Mouse (Mus musculus) forebrain, embryonic 13.5 days (tissue): ENCODE measurements around the gene Hcls1. TPM values are rescaled to one million over a fixed set of nuclear protein-coding genes. Genes with fewer than 3 reads are reported as not detected.

Experiments used
- ATAC-seq: fragments of 200-750 bp; cut with Nextera tagmentation; 2 replicates; pipeline ENCODE4 v1.8.0; 2017
- H3K27ac ChIP-seq: fragments of 300-500 bp; sonication (generic); 2 replicates; pipeline ENCODE4 v1.5.1; 2015; ENCODE audit warnings: inconsistent platforms, mild to moderate bottlenecking, moderate library complexity
- H3K27me3 ChIP-seq: fragments of 300-500 bp; sonication (generic); 2 replicates; pipeline ENCODE4 v1.6.1; 2015; ENCODE audit warnings: mild to moderate bottlenecking, inconsistent platforms
- H3K36me3 ChIP-seq: fragments of 300-500 bp; sonication (generic); 2 replicates; pipeline ENCODE4 v1.6.1; 2015; ENCODE audit warnings: mild to moderate bottlenecking, inconsistent platforms; ENCODE audit not compliant: poor library complexity, severe bottlenecking
- H3K4me1 ChIP-seq: fragments of 300-500 bp; sonication (generic); 2 replicates; pipeline ENCODE4 v1.6.1; 2015; ENCODE audit warnings: inconsistent platforms
- H3K4me2 ChIP-seq: fragments of 300-500 bp; sonication (generic); 2 replicates; pipeline ENCODE4 v1.6.1; 2015; ENCODE audit warnings: inconsistent platforms, mild to moderate bottlenecking, moderate library complexity
- H3K4me3 ChIP-seq: fragments of 300-500 bp; sonication (generic); 2 replicates; pipeline ENCODE4 v1.5.1; 2015; ENCODE audit warnings: mild to moderate bottlenecking, inconsistent platforms
- H3K9ac ChIP-seq: fragments of 300-500 bp; sonication (generic); 2 replicates; pipeline ENCODE4 v1.6.1; 2015; ENCODE audit warnings: mild to moderate bottlenecking, inconsistent platforms
- H3K9me3 ChIP-seq: fragments of 300-500 bp; sonication (generic); replicated peaks from 2 replicates; pipeline ENCODE4 v1.6.1; 2016; ENCODE audit warnings: inconsistent platforms
- WGBS: fragments of 180-500 bp; shearing (Covaris S2); methylation state at CpG from one replicate; pipeline ENCODE4 v1.1.7; 2015; 5-methylcytosine and 5-hydroxymethylcytosine counted together
- polyA plus RNA-seq: library from polyadenylated mRNA; unstranded; fragments of >200 nt; fragmentation: Nextera tagmentation; extraction: Ambion mirVana; gene quantifications from 2 replicates; pipeline ENCODE4 v1.2.1, GENCODE M21; 2015

The Hcls1 gene
- polyA plus RNA-seq, 1 experiment from 2014 or later, result 1.5 TPM

- WGBS, result 92% methylated on average over 6 of the region's 6 CpGs
- H3K36me3 ChIP-seq, result peaks cover 56% of the 10 kb centered on the region
Observed at GRCm38 (mm10) chr16:36932546-36932945, 2.2 kb upstream of the Hcls1 start.

GRCm38 (mm10) chr16:36934131-36934840, 497 bp upstream of the Hcls1 start:
- Histone ChIP-seq H3K4me2 (no peak overlapping the region), H3K4me1 (no peaks in the 10 kb centered on the region), H3K4me3 (no peak overlapping the region), H3K9me3 (no peaks in the 10 kb centered on the region), H3K27ac (no peak overlapping the region), H3K36me3 (peaks cover 39% of the 10 kb centered on the region), H3K9ac (no peak overlapping the region), H3K27me3 (no peaks in the 10 kb centered on the region)
- no peak for ATAC-seq
- 75% methylated on average over 6 of the region's 6 CpGs for WGBS

More at GRCm38 (mm10) chr16:36932546-36932945, 2.2 kb upstream of the Hcls1 start:
- no peak overlapping the region for H3K4me3 ChIP-seq
- no peak for ATAC-seq
- H3K9me3 ChIP-seq, result no peaks in the 10 kb centered on the region
- no peak overlapping the region for H3K9ac ChIP-seq
- no peaks in the 10 kb centered on the region for H3K27me3 ChIP-seq
- no peak overlapping the region for H3K4me2 ChIP-seq
- no peak overlapping the region for H3K27ac ChIP-seq
- no peaks in the 10 kb centered on the region for H3K4me1 ChIP-seq

DNA sequence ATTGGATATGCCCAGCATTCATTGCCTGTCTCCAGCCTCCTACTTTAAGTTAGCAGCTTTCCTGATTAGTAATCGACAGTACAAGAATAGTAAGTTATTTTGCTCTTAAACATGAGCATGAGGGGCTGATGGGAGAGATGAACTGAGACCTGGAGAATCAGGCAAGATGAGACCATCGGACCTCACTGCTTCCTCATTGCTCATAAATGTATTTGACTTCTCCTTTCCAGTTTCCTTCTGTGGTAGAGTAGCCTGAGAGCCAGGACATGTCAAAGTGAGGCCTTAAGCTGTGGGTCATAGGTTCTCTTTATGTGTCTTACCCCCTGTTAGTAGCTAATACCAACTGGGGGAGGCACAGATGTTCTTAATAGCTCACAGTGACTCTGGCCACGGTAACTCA, 1.0 kb downstream of the Hcls1 start:
- 95% methylated on average over 3 of the region's 3 CpGs for WGBS

DNA sequence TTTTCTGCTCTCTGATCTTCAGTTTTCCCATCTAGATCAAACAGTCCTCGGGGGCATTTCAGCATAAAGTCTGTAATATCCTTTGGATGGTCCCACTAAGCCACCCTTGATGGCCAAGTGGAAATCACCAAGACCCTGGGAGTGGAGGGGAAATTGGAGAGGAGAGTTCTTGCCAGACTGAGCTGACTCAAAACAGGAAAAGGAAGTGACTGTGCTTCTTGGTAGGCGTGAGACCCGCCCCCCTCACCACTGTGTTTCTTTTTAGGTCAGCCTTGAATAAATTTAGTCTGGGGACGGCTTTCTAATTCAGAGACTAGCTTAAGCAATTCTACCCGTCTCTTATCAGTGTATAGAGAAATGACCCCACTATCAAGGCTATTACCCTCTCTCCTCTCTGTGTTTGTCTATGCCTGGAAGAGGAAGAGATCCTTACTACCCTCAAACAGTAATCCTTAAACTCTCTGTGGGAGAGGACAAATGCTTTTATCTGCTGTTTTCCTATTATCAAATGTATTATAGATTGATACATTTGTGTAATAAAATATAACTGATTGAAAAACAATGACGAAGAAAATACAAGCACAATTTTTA, 6.4 kb downstream of the Hcls1 start:
- Histone ChIP-seq H3K27ac (no peak overlapping the region), H3K9me3 (no peaks in the 10 kb centered on the region), H3K9ac (no peak overlapping the region), H3K4me2 (no peak overlapping the region), H3K36me3 (no peaks in the 10 kb centered on the region), H3K27me3 (no peaks in the 10 kb centered on the region), H3K4me1 (peaks cover 6% of the 10 kb centered on the region; the same call in 1 of the 2 replicates), H3K4me3 (no peak overlapping the region)
- no peak for ATAC-seq
- WGBS, result 87% methylated on average over 6 of the region's 6 CpGs

More for the DNA sequence above, 1.0 kb downstream of the Hcls1 start:
- H3K9me3 ChIP-seq, result no peaks in the 10 kb centered on the region
- H3K27ac ChIP-seq, result no peak overlapping the region
- no peak overlapping the region for H3K4me2 ChIP-seq
- ATAC-seq, result no peak
- peaks cover 25% of the 10 kb centered on the region for H3K36me3 ChIP-seq
- H3K4me3 ChIP-seq, result no peak overlapping the region
- H3K4me1 ChIP-seq, result no peaks in the 10 kb centered on the region
- H3K9ac ChIP-seq, result no peak overlapping the region
- H3K27me3 ChIP-seq, result no peaks in the 10 kb centered on the region

GRCm38 (mm10) chr16:36941895-36942294, 7.1 kb downstream of the Hcls1 start:
- no peak for ATAC-seq
- Histone ChIP-seq H3K9ac (no peak overlapping the region), H3K4me1 (peaks cover 6% of the 10 kb centered on the region; the same call in 1 of the 2 replicates), H3K4me2 (no peak overlapping the region), H3K9me3 (no peaks in the 10 kb centered on the region), H3K36me3 (no peaks in the 10 kb centered on the region), H3K27ac (no peak overlapping the region), H3K4me3 (no peak overlapping the region), H3K27me3 (no peaks in the 10 kb centered on the region)
- WGBS, result 46% methylated on average over 4 of the region's 4 CpGs

GRCm38 (mm10) chr16:36943591-36943990, 8.8 kb downstream of the Hcls1 start:
- no peaks in the 10 kb centered on the region for H3K36me3 ChIP-seq
- ATAC-seq, result no peak
- H3K27me3 ChIP-seq, result no peaks in the 10 kb centered on the region
- H3K4me3 ChIP-seq, result no peak overlapping the region
- H3K9ac ChIP-seq, result no peak overlapping the region
- H3K4me2 ChIP-seq, result no peak overlapping the region
- H3K27ac ChIP-seq, result no peak overlapping the region
- H3K9me3 ChIP-seq, result no peaks in the 10 kb centered on the region
- 89% methylated on average over 3 of the region's 3 CpGs for WGBS
- peaks cover 6% of the 10 kb centered on the region; the same call in 1 of the 2 replicates for H3K4me1 ChIP-seq

DNA sequence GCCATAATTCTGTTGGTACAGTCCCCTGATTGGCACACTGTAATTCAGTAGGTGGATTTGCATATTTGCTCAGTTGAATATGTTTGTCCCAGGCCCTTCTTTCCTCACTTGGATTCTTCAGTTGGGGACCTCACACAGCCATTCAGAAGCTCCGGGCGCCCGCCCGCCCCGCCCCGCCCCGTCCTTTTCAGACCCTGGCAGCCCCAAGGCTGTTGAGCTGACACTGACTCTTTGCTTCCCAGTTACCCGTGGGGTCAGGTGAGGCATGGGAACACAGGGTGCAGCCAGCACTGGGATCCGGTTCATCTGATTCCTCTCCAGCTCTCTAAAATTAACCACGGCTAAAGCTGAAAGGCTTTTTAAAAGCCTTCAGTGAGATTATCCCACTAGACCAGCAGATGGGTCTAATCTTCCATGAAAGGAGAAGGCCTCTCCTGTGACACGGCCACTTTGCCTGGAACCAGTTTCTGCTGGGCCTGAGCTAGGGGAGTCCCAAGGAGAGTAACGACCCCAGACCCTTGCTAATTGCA, 10.2 kb downstream of the Hcls1 start:
- Histone ChIP-seq H3K9ac (no peak overlapping the region), H3K36me3 (no peaks in the 10 kb centered on the region), H3K9me3 (no peaks in the 10 kb centered on the region), H3K4me1 (peaks cover 6% of the 10 kb centered on the region; the same call in 1 of the 2 replicates), H3K27ac (no peak overlapping the region), H3K27me3 (no peaks in the 10 kb centered on the region), H3K4me2 (peak overlapping the region; percentile 25), H3K4me3 (no peak overlapping the region)
- 12% methylated on average over 12 of the region's 12 CpGs for WGBS
- peak; percentile 57; the same call in 1 of the 2 replicates for ATAC-seq

GRCm38 (mm10) chr16:36946459-36947159, 11.8 kb downstream of the Hcls1 start:
- H3K36me3 ChIP-seq, result no peaks in the 10 kb centered on the region
- H3K27me3 ChIP-seq, result no peaks in the 10 kb centered on the region
- H3K4me1 ChIP-seq, result peaks cover 6% of the 10 kb centered on the region; the same call in 1 of the 2 replicates
- ATAC-seq, result no peak
- H3K27ac ChIP-seq, result no peak overlapping the region
- no peak overlapping the region for H3K9ac ChIP-seq
- H3K4me2 ChIP-seq, result no peak overlapping the region
- H3K4me3 ChIP-seq, result no peak overlapping the region
- WGBS, result 88% methylated on average over 8 of the region's 8 CpGs
- H3K9me3 ChIP-seq, result no peaks in the 10 kb centered on the region

DNA sequence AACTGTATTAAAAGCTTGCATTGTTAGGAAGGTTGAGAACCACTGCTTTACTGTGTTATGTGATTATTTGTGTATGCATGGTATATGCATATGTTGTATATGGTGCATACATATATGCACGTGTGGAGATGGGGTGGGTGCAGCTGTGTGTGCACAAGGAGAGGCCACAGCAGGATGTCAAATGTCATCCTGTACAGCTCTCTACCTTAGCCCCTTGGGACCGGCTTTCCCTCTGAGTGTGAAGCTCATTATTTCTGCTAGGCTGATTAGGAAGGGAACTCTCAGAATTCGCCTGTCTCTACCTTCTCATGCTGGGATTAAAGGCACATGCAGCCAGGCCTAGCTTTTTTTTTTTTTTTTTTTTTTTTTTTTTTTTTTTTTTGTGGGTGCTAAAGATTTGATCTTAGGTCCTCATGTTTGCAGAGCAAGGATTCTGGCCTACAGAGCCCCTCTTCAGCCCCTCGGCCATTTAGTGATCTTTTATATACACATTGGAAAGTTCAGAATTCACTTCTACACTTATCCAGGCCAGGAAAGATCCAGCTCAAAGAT, 12.9 kb downstream of the Hcls1 start:
- H3K9me3 ChIP-seq, result no peaks in the 10 kb centered on the region
- no peak for ATAC-seq
- H3K27ac ChIP-seq, result no peak overlapping the region
- H3K4me2 ChIP-seq, result no peak overlapping the region
- WGBS, result 50% methylated on average over 4 of the region's 4 CpGs
- H3K27me3 ChIP-seq, result no peaks in the 10 kb centered on the region
- H3K9ac ChIP-seq, result no peak overlapping the region
- peaks cover 6% of the 10 kb centered on the region; the same call in 1 of the 2 replicates for H3K4me1 ChIP-seq
- H3K4me3 ChIP-seq, result no peak overlapping the region
- H3K36me3 ChIP-seq, result no peaks in the 10 kb centered on the region

DNA sequence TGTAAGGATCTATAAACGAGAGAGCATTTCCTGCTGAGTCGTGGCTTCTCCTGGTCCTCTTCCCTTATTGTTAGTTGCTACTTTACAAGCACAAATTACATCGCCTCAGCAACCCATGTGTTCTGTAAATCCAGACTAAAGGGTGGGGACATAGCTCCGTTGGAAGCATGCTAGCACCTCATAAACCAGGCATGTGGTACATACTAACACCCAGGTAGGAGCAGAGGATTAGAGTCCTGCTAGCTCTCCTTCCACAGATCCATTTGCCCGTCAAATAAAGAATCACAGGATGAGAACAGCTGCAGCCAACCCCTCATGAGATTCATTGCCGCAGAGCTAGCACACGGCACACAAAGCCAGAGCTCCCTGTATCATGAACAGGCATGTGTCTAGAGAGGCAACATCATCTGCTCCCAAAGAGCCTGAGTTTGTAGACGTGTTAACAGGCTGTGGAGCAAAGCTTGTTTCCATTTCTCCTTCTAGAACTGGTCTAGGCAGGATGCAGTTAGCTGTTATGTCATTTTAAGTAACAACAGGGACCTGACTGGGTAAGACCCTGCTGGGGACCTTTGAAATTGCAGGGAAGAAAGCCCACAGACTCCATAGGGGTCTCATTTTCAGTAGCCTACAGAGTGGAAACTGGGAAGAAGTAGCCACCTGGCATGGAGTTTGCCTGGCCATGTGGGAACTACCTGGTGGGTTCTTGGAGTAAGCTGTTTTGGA, 15.0 kb downstream of the Hcls1 start:
- H3K36me3 ChIP-seq, result no peaks in the 10 kb centered on the region
- no peaks in the 10 kb centered on the region for H3K27me3 ChIP-seq
- ATAC-seq, result no peak
- peaks cover 5% of the 10 kb centered on the region; the same call in 1 of the 2 replicates for H3K4me1 ChIP-seq
- H3K4me3 ChIP-seq, result no peak overlapping the region
- no peaks in the 10 kb centered on the region for H3K9me3 ChIP-seq
- 73% methylated on average over 8 of the region's 8 CpGs for WGBS
- no peak overlapping the region for H3K27ac ChIP-seq
- no peak overlapping the region for H3K4me2 ChIP-seq
- H3K9ac ChIP-seq, result no peak overlapping the region

- 23% methylated on average over 4 of the region's 4 CpGs for WGBS
- Histone ChIP-seq H3K4me2 (no peak overlapping the region), H3K27ac (no peak overlapping the region), H3K4me3 (no peak overlapping the region), H3K36me3 (no peaks in the 10 kb centered on the region), H3K9me3 (no peaks in the 10 kb centered on the region), H3K9ac (no peak overlapping the region), H3K4me1 (no peaks in the 10 kb centered on the region), H3K27me3 (no peaks in the 10 kb centered on the region)
- ATAC-seq, result no peak
Observed at GRCm38 (mm10) chr16:36951029-36951428, 16.2 kb downstream of the Hcls1 start.
